Mouse (Mus musculus) forebrain, embryonic 11.5 days (tissue): Measurements from ENCODE around the gene C1qtnf7. TPM values are rescaled to one million over a fixed set of nuclear protein-coding genes. Genes with fewer than 3 reads are reported as not detected.

Experiments
- ATAC-seq: fragments of 200-750 bp; cut with Nextera tagmentation; replicated peaks from 2 replicates; pipeline ENCODE4 v1.8.0; 2017; ENCODE audit warnings: moderate TSS enrichment; ENCODE audit not compliant: low FRiP score
- DNase-seq: peaks from one replicate; pipeline ENCODE4 v3.0.0-alpha.2; 2017; ENCODE audit warnings: low spot score
- H3K27ac ChIP-seq: fragments of 300-500 bp; sonication (generic); 2 replicates; pipeline ENCODE4 v1.5.1; 2014; ENCODE audit warnings: low read depth, low read length
- H3K27me3 ChIP-seq: fragments of 300-500 bp; sonication (generic); 2 replicates; pipeline ENCODE4 v1.6.1; 2014; ENCODE audit warnings: mild to moderate bottlenecking, low read length, mixed read lengths; ENCODE audit not compliant: control insufficient read depth, insufficient read depth
- H3K36me3 ChIP-seq: fragments of 300-500 bp; sonication (generic); 2 replicates; pipeline ENCODE4 v1.6.1; 2014; ENCODE audit warnings: mild to moderate bottlenecking, low read length, moderate library complexity, mixed read lengths; ENCODE audit not compliant: control insufficient read depth, insufficient read depth
- H3K4me1 ChIP-seq: fragments of 300-500 bp; sonication (generic); replicated peaks from 2 replicates; pipeline ENCODE4 v1.6.1; 2014; ENCODE audit warnings: low read length, mixed read lengths; ENCODE audit not compliant: control insufficient read depth, insufficient read depth
- H3K4me2 ChIP-seq: fragments of 300-500 bp; sonication (generic); 2 replicates; pipeline ENCODE4 v1.6.1; 2014; ENCODE audit warnings: low read depth, mild to moderate bottlenecking, low read length, moderate library complexity, mixed read lengths; ENCODE audit not compliant: severe bottlenecking
- H3K4me3 ChIP-seq: fragments of 300-500 bp; sonication (generic); 2 replicates; pipeline ENCODE4 v1.5.1; 2014; ENCODE audit warnings: low read depth, low read length
- H3K9ac ChIP-seq: fragments of 300-500 bp; sonication (generic); 2 replicates; pipeline ENCODE4 v1.6.1; 2014; ENCODE audit warnings: low read length
- H3K9me3 ChIP-seq: fragments of 300-500 bp; sonication (generic); 2 replicates; pipeline ENCODE4 v1.6.1; 2016; ENCODE audit warnings: low read length, mixed read lengths; ENCODE audit not compliant: control insufficient read depth
- WGBS: fragments of 180-500 bp; shearing (Covaris S2); extraction: QIAGEN DNeasy Blood & Tissue Kit; methylation state at CpG from one replicate; pipeline ENCODE4 v1.1.7; 2014; 5-methylcytosine and 5-hydroxymethylcytosine counted together
- polyA plus RNA-seq: library from polyadenylated mRNA; unstranded; fragments of >200 nt; fragmentation: Nextera tagmentation; extraction: Ambion mirVana; gene quantifications from 2 replicates; pipeline ENCODE4 v1.2.1, GENCODE M21; 2014

Gene C1qtnf7
- polyA plus RNA-seq, 1 experiment from 2014 or later = 0.28 TPM

GRCm38 (mm10) chr5:43549951-43550350 is 34.6 kb downstream of the C1qtnf7 start:
- H3K27me3 ChIP-seq = no peaks in the 10 kb centered on the region
- H3K9ac ChIP-seq = no peak overlapping the region
- no peak overlapping the region for H3K4me3 ChIP-seq
- no peaks in the 10 kb centered on the region for H3K36me3 ChIP-seq
- no peak overlapping the region for H3K27ac ChIP-seq
- DNase-seq (no peak), ATAC-seq (no peak)
- no peaks in the 10 kb centered on the region for H3K4me1 ChIP-seq
- no peak overlapping the region for H3K4me2 ChIP-seq
- 76% methylated on average over 4 of the region's 4 CpGs for WGBS
- no peaks in the 10 kb centered on the region for H3K9me3 ChIP-seq

- Histone ChIP-seq H3K9me3 (no peaks in the 10 kb centered on the region), H3K36me3 (no peaks in the 10 kb centered on the region), H3K4me3 (no peak overlapping the region), H3K27me3 (no peaks in the 10 kb centered on the region), H3K4me2 (no peak overlapping the region), H3K9ac (no peak overlapping the region), H3K27ac (no peak overlapping the region), H3K4me1 (no peaks in the 10 kb centered on the region)
- no peak for ATAC-seq
- no peak for DNase-seq
- 64% methylated on average over 4 of the region's 4 CpGs for WGBS
These were observed 35.1 kb downstream of the C1qtnf7 start for GRCm38 (mm10) chr5:43550444-43550843.

GRCm38 (mm10) chr5:43554871-43555270 is 39.5 kb downstream of the C1qtnf7 start:
- H3K36me3 ChIP-seq = no peaks in the 10 kb centered on the region
- no peak for ATAC-seq
- H3K4me3 ChIP-seq = no peak overlapping the region
- H3K9me3 ChIP-seq = no peaks in the 10 kb centered on the region
- H3K9ac ChIP-seq = no peak overlapping the region
- H3K4me2 ChIP-seq = no peak overlapping the region
- DNase-seq = no peak
- H3K27me3 ChIP-seq = no peaks in the 10 kb centered on the region
- no peak overlapping the region for H3K27ac ChIP-seq
- H3K4me1 ChIP-seq = no peaks in the 10 kb centered on the region
- WGBS = 24% methylated on average over 2 of the region's 2 CpGs

GRCm38 (mm10) chr5:43555406-43555805 is 40.1 kb downstream of the C1qtnf7 start:
- H3K4me1 ChIP-seq = no peaks in the 10 kb centered on the region
- no peaks in the 10 kb centered on the region for H3K9me3 ChIP-seq
- no peak overlapping the region for H3K4me3 ChIP-seq
- no peak overlapping the region for H3K4me2 ChIP-seq
- H3K27ac ChIP-seq = no peak overlapping the region
- no peak for DNase-seq
- no peak overlapping the region for H3K9ac ChIP-seq
- no peaks in the 10 kb centered on the region for H3K27me3 ChIP-seq
- 70% methylated on average over 6 of the region's 6 CpGs for WGBS
- H3K36me3 ChIP-seq = no peaks in the 10 kb centered on the region
- no peak for ATAC-seq

GRCm38 (mm10) chr5:43557436-43557835 is 42.1 kb downstream of the C1qtnf7 start:
- no peak overlapping the region for H3K4me3 ChIP-seq
- H3K36me3 ChIP-seq = no peaks in the 10 kb centered on the region
- no peaks in the 10 kb centered on the region for H3K27me3 ChIP-seq
- H3K9ac ChIP-seq = no peak overlapping the region
- H3K9me3 ChIP-seq = no peaks in the 10 kb centered on the region
- ATAC-seq = no peak
- 87% methylated on average over 5 of the region's 5 CpGs for WGBS
- no peak overlapping the region for H3K4me2 ChIP-seq
- H3K27ac ChIP-seq = no peak overlapping the region
- no peaks in the 10 kb centered on the region for H3K4me1 ChIP-seq
- DNase-seq = no peak

GRCm38 (mm10) chr5:43561639-43562252 is 46.4 kb downstream of the C1qtnf7 start:
- 70% methylated on average over 2 of the region's 2 CpGs for WGBS
- Histone ChIP-seq H3K9me3 (no peaks in the 10 kb centered on the region), H3K27ac (no peak overlapping the region), H3K27me3 (no peaks in the 10 kb centered on the region), H3K4me1 (no peaks in the 10 kb centered on the region), H3K9ac (no peak overlapping the region), H3K36me3 (no peaks in the 10 kb centered on the region), H3K4me2 (no peak overlapping the region), H3K4me3 (no peak overlapping the region)
- ATAC-seq (no peak), DNase-seq (no peak)

- no peak overlapping the region for H3K4me3 ChIP-seq
- DNase-seq = no peak
- H3K4me2 ChIP-seq = no peak overlapping the region
- H3K36me3 ChIP-seq = no peaks in the 10 kb centered on the region
- 70% methylated on average over 3 of the region's 3 CpGs for WGBS
- H3K4me1 ChIP-seq = no peaks in the 10 kb centered on the region
- H3K27ac ChIP-seq = no peak overlapping the region
- H3K9me3 ChIP-seq = no peaks in the 10 kb centered on the region
- no peak for ATAC-seq
- H3K27me3 ChIP-seq = no peaks in the 10 kb centered on the region
- H3K9ac ChIP-seq = no peak overlapping the region
These were observed 54.5 kb downstream of the C1qtnf7 start for GRCm38 (mm10) chr5:43569720-43570359.

GRCm38 (mm10) chr5:43582876-43583275 is 67.5 kb downstream of the C1qtnf7 start:
- WGBS = 32% methylated on average over 2 of the region's 2 CpGs
- DNase-seq (no peak), ATAC-seq (peak; percentile 63)

More at GRCm38 (mm10) chr5:43582876-43583275, 67.5 kb downstream of the C1qtnf7 start:
- no peaks in the 10 kb centered on the region for H3K27me3 ChIP-seq
- no peak overlapping the region for H3K4me3 ChIP-seq
- H3K27ac ChIP-seq = no peak overlapping the region
- 0 out of 2 replicates have a peak, but pooled peaks cover 2% of the 10 kb centered on the region for H3K4me1 ChIP-seq
- H3K36me3 ChIP-seq = no peaks in the 10 kb centered on the region
- no peak overlapping the region for H3K9ac ChIP-seq
- no peak overlapping the region for H3K4me2 ChIP-seq
- no peaks in the 10 kb centered on the region for H3K9me3 ChIP-seq
